Mouse (Mus musculus): ENCODE measurements around the gene Rpl10. TPM values are rescaled to one million over a fixed set of nuclear protein-coding genes. Genes with fewer than 3 reads are reported as not detected.

Rpl10 gene
- total RNA-seq, 2 experiments from 2014 or later = 1,311 to 3,055 TPM

DNA sequence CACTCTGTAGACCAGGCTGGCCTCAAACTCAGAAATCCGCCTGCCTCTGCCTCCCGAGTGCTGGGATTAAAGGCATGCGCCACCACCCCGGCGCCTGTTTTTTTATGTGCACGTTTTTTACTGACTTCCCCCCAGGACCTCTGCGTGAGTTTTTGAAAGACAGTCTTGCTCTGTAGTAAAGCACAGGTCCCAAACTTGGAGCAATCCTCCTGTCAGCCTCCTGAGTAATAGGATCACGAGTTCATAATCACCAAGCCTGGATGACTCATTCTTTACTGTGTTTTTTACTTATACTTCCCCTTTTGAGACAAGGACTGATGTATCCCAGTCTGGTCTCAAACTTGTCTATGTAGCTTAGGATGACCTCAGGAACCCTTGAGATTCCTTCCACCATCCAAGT is 7.3 kb downstream of the Rpl10 start:
- peak; percentile 31 for ATAC-seq (ENCODE audit: poor library complexity, severe bottlenecking)

DNA sequence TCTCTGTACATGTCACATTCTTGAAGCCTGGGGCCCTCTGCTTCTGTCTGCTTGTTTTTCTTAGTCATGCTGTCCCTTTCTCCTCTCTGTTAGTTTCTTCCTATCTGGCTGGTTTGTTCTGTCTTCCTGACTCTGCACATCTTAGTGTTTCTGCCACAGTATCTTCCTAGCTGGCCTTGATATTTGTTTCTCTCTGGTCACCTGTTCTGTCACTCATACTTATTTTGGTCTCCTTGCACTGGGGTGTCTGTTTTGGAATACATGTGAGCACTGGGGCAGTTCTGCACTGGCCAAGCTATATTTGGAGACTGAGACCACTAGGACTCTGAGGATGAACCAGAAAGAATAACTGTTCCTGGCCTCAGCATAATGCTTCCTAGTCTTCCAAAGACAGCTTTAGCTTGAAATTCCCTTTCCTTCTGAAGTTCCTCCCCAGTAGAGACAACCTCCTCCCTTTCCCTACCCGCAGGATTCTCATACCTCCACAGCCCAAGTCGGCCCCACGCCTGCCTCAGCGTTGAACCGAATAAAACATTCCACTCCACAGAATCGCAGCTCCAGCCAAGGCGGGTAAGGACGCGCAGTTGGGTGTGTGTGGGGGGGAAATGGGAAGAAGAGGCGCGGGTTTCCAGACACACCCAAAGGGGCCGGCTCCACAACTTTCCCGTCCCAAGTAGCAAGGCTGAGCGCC is 10.6 kb downstream of the Rpl10 start:
- no peak for ATAC-seq (ENCODE audit: poor library complexity, severe bottlenecking)

DNA sequence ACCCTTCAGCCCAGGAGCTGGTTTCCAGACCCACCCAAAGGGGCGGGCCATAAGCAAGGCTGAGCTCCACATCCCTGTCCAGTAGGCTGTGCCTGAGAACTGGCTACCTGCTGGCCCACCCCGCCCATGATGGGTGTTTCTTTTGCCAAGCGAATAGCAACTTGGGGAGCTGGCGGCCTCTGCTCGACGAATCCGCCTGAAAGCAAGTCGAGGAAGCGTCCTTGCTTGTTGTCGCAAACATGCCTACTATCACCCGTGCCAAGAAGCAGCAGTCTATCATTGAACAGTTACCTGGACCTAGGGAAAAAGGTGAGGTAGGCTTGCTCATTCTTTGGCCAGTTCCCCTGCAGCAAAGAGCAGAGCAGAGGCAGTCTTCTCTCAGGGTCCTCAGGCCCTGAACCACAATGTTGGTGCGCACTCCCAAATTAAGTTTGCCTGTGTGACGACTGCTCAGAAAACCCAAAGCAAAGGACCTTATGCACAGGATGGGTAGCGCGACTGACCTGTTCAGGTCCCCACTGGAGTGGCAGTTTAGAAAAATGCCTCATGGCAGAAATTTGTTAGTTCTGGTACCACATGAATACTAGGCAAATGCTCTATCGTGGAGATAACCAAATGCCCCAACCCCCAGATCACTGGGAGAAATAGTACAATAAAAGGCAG is 11.3 kb downstream of the Rpl10 start, which contains the start of the genes Taz and Dnase1l1:
Gene Taz (plus strand): TSS at position 181 of the 663 bp plus-strand sequence.
Gene Dnase1l1 (minus strand): TSS at position 606 of the 663 bp plus-strand sequence.
- peak; percentile 84 for ATAC-seq (ENCODE audit: poor library complexity, severe bottlenecking)

DNA sequence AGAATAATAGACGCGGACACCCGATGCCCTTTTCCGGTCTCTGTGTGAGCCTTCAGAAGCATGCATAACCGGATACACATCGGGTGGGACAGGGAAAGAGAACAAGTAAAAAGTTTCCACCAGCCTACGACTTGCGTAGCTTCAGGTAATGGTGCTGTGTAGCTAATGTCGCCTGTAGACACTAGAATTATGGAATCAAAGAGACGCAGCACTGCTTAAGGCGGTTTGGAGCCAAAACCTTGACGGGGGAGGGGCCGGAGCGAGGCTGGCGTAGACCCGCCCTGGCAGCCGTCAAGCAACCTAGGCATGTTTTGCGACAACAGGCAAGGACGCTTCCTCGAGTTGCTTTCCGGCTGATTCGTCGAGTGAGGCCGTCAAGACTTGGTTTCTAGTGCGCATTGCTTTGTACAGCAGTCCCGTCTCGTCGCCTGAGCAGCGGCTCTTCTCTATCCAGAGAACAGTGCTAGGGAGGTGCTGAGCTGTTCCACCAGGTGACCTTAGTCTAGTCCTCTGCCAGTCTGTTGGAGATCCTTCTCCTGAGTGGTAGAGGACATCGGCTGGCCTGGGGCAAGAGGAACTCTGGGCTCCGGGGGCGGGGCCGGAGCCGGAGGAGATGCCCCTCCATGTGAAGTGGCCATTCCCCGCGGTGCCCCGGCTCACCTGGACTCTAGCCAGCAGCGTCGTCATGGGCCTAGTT is 11.9 kb downstream of the Rpl10 start:
- ATAC-seq (ENCODE audit: poor library complexity, severe bottlenecking) = peak; percentile 85

DNA sequence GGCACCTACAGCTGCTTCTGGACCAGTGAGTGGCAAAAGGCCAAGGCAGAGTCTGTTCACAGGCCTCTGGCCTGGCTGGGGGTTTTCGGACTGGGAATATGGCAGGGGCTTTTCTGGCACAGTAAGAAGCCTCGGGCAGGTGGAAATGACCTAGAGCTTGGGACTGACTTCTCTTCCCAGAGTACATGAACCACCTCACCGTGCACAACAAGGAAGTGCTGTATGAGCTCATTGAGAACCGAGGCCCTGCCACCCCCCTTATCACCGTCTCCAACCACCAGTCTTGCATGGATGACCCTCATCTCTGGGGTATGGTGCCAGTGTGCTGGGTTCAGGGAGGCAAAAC is 12.5 kb downstream of the Rpl10 start:
- no peak for ATAC-seq (ENCODE audit: poor library complexity, severe bottlenecking)

DNA sequence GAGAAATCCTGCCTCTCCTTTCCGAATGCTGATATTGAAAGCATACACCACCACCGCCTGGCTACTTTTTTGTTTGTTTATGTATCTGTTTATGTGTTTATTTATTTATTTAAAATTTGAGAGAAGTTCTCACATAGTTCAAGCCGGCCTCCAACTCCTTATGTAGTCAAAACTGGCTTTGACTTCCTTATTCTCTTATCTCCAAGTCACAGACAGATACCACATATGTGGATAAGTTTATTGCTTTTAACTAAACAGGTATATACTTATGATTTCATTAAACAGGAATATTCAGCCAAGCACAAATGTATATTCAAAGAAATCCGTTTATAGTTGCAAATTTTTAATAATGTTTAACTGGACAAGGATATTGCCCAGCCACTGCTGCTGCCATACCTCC is 22.8 kb downstream of the Rpl10 start:
- ATAC-seq (ENCODE audit: poor library complexity, severe bottlenecking) = no peak

DNA sequence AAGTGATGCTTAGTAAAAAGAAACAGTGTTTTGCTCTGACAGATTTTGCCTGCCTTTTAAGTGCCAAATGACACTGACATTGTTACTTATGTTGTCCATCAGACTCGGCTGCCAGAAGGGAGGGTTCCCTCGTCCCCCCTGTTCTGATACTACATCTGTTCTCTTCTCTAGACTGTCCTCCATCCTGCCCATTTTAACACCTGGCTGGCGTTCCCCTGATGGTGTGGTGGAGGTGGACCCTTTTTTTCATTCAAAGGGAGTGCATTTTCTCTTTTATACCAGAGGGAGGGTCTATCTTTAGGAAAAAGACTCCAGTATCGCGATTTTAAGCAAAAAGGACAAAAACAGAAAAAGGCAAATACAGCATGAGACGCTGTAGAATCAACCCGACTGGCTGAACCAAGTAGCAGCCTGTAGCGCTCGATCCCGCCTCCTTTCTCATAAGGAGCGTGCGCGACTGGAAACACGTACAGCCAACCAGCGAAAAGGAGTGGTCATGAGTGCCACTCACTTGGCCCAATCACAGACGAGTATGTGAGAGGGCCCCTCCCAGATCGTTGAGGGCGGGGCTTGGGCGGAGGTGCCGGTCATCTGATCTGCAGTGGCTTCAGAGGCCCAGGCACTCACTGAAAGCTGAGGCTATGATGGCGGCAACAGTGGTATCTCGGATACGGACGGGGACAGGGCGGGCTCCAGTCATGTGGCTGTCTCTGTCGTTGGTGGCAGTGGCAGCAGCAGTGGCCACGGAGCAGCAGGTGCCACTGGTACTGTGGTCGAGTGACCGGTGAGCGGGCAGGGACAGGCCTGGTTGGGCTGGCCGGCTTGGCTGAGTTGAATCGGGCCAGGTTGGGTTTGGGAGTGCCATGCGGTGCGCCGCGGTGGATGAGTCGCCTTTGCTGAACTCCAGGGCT is 26.2 kb downstream of the Rpl10 start, which contains the start of gene Atp6ap1:
Gene Atp6ap1 (plus strand): TSS at position 560 of the 911 bp plus-strand sequence.
- ATAC-seq (ENCODE audit: poor library complexity, severe bottlenecking) = peak; percentile 98

DNA sequence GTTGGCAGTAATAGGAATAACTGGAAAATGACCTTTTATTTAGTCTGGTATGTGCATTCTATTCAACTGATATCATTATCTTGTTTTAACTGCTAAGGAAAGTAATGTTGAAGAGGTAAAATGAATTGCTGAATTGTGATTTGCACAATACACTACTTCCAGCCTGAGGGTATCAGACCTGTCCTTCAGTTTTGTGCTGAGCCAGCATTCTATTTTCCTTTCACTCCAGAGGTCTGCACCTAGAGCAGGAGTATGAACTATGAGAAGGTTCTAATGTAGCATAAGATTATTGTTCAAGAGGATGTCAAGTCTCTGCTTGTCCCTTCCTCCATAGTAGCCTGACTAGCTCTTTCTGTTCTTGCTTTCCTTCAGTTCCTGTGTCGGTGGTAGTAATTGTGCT is 27.7 kb downstream of the Rpl10 start:
- no peak for ATAC-seq (ENCODE audit: poor library complexity, severe bottlenecking)

DNA sequence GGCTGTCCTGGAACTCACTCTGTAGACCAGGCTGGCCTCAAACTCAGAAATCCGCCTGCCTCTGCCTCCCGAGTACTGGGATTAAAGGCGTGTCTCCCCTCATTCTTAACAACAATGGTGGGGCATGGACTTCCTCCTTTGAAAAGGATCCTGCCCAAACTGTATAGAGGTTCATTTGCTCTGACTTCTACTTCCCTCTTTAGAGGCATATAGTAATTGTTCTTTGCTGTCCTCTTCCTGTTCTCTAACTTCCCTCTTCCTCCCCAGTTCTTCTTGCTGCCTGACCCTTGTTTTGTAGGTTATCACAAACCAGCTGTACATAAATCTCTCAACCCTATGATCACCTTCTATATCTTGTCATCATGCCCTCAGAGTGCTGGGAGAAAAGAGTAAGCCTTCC is 29.1 kb downstream of the Rpl10 start:
- ATAC-seq (ENCODE audit: poor library complexity, severe bottlenecking) = peak; percentile 56

DNA sequence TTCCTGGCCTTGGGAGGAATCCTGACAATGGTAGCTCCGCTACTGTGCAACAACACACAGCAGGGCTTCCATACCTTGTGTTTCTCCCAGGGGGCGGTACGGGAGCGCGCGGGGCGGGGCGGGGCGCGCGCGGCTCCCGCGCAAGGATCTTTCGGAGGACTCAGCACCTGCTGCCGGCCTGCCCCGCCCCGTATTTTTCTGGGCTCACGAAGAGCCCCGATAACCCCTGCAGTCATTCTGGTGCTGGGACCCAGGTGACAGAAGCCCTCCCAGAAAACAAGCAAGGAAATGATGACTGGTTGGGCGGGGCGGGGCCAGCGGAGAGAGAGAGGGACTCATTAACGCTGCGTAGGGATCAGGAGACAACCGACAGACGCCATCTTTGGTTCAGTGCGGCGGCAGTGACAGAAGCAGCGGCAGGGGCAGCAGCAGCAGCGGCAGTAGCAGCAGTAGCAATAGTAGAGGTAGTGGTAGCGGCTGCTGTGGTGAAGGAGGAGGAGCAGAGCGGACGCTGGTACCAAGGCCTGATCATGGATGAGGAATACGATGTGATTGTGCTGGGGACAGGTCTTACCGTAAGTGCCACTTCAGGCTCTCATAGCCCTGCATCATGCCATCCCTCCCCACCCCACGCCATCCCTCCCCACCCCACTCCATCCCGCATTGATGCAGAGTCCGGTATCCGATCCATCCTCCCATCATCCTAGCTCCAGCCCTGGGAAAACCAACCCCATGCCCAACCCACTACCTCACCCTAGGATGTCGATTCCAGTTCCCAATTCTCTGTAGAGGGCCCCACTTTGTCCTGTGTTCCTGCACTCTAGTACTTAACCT is 34.5 kb downstream of the Rpl10 start, which contains the start of gene Gdi1:
Gene Gdi1 (plus strand): TSS at position 132 of the 834 bp plus-strand sequence.
- ATAC-seq (ENCODE audit: poor library complexity, severe bottlenecking) = peak; percentile 98

DNA sequence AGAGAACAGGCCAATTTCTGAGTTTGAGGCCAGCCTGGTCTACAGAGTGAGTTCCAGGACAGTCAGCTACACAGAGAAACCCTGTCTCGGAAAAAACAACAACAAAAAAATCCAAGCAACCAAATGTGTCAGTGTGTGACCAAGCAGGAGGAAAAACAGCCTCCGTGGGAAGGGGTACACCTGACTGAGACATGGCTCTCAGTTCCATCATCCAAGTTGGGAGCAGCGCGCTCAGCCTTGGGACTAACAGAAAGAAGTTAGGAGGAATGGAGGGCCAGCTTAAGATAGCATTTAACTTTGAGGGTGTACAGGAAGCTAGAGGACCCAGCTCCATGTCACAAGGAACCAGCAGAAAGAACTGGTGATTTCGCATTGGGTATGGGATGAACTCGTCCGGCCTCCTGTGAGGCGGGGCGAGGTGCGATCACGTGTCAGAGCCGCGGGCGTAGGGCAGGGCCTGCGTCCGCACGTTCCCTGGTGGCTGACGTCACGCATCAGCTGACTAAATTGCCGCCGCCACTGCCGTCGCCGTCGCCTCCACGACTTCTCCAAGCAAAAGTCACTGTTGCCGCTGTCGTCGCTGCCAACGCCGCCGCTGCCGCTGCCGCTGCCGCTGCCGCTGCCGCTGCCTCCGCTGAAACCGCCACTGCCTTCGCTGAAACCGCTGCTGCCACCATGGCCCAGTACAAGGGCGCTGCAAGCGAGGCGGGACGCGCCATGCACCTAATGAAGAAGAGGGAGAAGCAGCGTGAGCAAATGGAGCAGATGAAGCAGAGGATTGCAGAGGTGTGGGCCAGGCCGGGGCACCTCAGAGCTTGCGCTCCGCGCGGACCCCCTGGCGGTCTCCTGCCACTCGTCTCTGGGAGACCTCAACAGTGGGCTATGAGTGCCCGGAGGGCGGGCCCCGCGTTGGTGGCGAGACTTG is 42.2 kb downstream of the Rpl10 start, which contains the start of gene Fam50a:
Gene Fam50a (plus strand): TSS at position 494 of the 925 bp plus-strand sequence.
- ATAC-seq (ENCODE audit: poor library complexity, severe bottlenecking) = peak; percentile 99

Other genes with a start within 250 kb of the Rpl10 start
- gene Irak1, start 246.9 kb upstream of the Rpl10 start, total RNA-seq (2015) = 46.4 and 55.3 TPM in 2 replicates
- gene Irak1, start 246.9 kb upstream of the Rpl10 start, total RNA-seq (2017) = 32.3 and 46.0 TPM in 2 replicates
- not detected in 2 replicates for gene Opn1mw, start 143.3 kb upstream of the Rpl10 start, total RNA-seq (2015)
- not detected in 2 replicates for gene Opn1mw, start 143.3 kb upstream of the Rpl10 start, total RNA-seq (2017)
- 15.2 and 16.4 TPM in 2 replicates for gene Mecp2, start 135.4 kb upstream of the Rpl10 start, total RNA-seq (2015)
- gene Mecp2, start 135.4 kb upstream of the Rpl10 start, total RNA-seq (2017) = 16.9 and 17.7 TPM in 2 replicates
- gene Tex28, start 103.0 kb upstream of the Rpl10 start, total RNA-seq (2015) = not detected in 2 replicates
- gene Tex28, start 103.0 kb upstream of the Rpl10 start, total RNA-seq (2017) = not detected in 2 replicates
- not detected in 2 replicates for gene Tktl1, start 93.6 kb upstream of the Rpl10 start, total RNA-seq (2015)
- not detected in 2 replicates for gene Tktl1, start 93.6 kb upstream of the Rpl10 start, total RNA-seq (2017)
- 614 and 619 TPM in 2 replicates for gene Flna, start 21.0 kb upstream of the Rpl10 start, total RNA-seq (2015)
- 2,027 and 2,122 TPM in 2 replicates for gene Flna, start 21.0 kb upstream of the Rpl10 start, total RNA-seq (2017)
- gene Emd, start 16.1 kb upstream of the Rpl10 start, total RNA-seq (2015) = 89.4 and 95.2 TPM in 2 replicates
- 73.3 and 99.8 TPM in 2 replicates for gene Emd, start 16.1 kb upstream of the Rpl10 start, total RNA-seq (2017)
- gene Taz, start 11.1 kb downstream of the Rpl10 start, total RNA-seq (2015) = 45.2 and 49.3 TPM in 2 replicates
- gene Taz, start 11.1 kb downstream of the Rpl10 start, total RNA-seq (2017) = 28.1 and 33.1 TPM in 2 replicates
- gene Dnase1l1, start 11.5 kb downstream of the Rpl10 start, total RNA-seq (2015) = 105 and 116 TPM in 2 replicates
- 63.8 and 69.1 TPM in 2 replicates for gene Dnase1l1, start 11.5 kb downstream of the Rpl10 start, total RNA-seq (2017)
- 229 and 231 TPM in 2 replicates for gene Atp6ap1, start 26.3 kb downstream of the Rpl10 start, total RNA-seq (2015)
- gene Atp6ap1, start 26.3 kb downstream of the Rpl10 start, total RNA-seq (2017) = 218 and 254 TPM in 2 replicates
- 133 and 170 TPM in 2 replicates for gene Gdi1, start 34.2 kb downstream of the Rpl10 start, total RNA-seq (2015)
- 44.6 and 70.5 TPM in 2 replicates for gene Gdi1, start 34.2 kb downstream of the Rpl10 start, total RNA-seq (2017)
- gene Fam50a, start 42.2 kb downstream of the Rpl10 start, total RNA-seq (2015) = 43.2 and 51.5 TPM in 2 replicates
- 42.8 and 63.1 TPM in 2 replicates for gene Fam50a, start 42.2 kb downstream of the Rpl10 start, total RNA-seq (2017)
- gene Plxna3, start 58.3 kb downstream of the Rpl10 start, total RNA-seq (2015) = 0.09 and 0.50 TPM in 2 replicates
- 0.57 and 0.70 TPM in 2 replicates for gene Plxna3, start 58.3 kb downstream of the Rpl10 start, total RNA-seq (2017)
- gene Lage3, start 82.8 kb downstream of the Rpl10 start, total RNA-seq (2015) = 53.3 and 55.1 TPM in 2 replicates
- gene Lage3, start 82.8 kb downstream of the Rpl10 start, total RNA-seq (2017) = 16.0 and 20.2 TPM in 2 replicates
- 27.0 and 32.0 TPM in 2 replicates for gene Ubl4a, start 102.4 kb downstream of the Rpl10 start, total RNA-seq (2015)
- 11.5 and 13.1 TPM in 2 replicates for gene Ubl4a, start 102.4 kb downstream of the Rpl10 start, total RNA-seq (2017)
- 18.4 and 24.3 TPM in 2 replicates for gene Slc10a3, start 102.5 kb downstream of the Rpl10 start, total RNA-seq (2015)
- gene Slc10a3, start 102.5 kb downstream of the Rpl10 start, total RNA-seq (2017) = 12.3 and 12.9 TPM in 2 replicates
- gene Fam3a, start 122.5 kb downstream of the Rpl10 start, total RNA-seq (2015) = 13.5 and 14.6 TPM in 2 replicates
- 15.5 and 15.8 TPM in 2 replicates for gene Fam3a, start 122.5 kb downstream of the Rpl10 start, total RNA-seq (2017)
- gene Ikbkg, start 122.5 kb downstream of the Rpl10 start, total RNA-seq (2015) = 8.8 and 11.7 TPM in 2 replicates
- gene Ikbkg, start 122.5 kb downstream of the Rpl10 start, total RNA-seq (2017) = 31.9 and 50.0 TPM in 2 replicates
- gene G6pdx, start 158.4 kb downstream of the Rpl10 start, total RNA-seq (2015) = 384 and 417 TPM in 2 replicates
- gene G6pdx, start 158.4 kb downstream of the Rpl10 start, total RNA-seq (2017) = 261 and 303 TPM in 2 replicates
- not detected in 2 replicates for gene Gm6880, start 210.6 kb downstream of the Rpl10 start, total RNA-seq (2015)
- not detected in 2 replicates for gene Gm6880, start 210.6 kb downstream of the Rpl10 start, total RNA-seq (2017)

Data from megakaryocyte, adult 5-6 weeks (primary cell).